Mouse (Mus musculus) stomach, embryonic 16.5 days (tissue): ENCODE results near the gene Defb47. TPM values are rescaled to one million over a fixed set of nuclear protein-coding genes. Genes with fewer than 3 reads are reported as not detected.

Experiments
- ATAC-seq: fragments of 200-750 bp; cut with Nextera tagmentation; 2 replicates; pipeline ENCODE4 v1.8.0; 2017; ENCODE audit warnings: moderate number of reproducible peaks, moderate TSS enrichment; ENCODE audit not compliant: insufficient read depth, low FRiP score
- H3K27ac ChIP-seq: fragments of 300-500 bp; sonication (generic); 2 replicates; pipeline ENCODE4 v1.5.1; 2014; ENCODE audit warnings: low read length
- H3K27me3 ChIP-seq: fragments of 300-500 bp; sonication (generic); 2 replicates; pipeline ENCODE4 v1.6.1; 2014; ENCODE audit warnings: low read length, control low read depth, mixed read lengths; ENCODE audit not compliant: control insufficient read depth, insufficient read depth
- H3K36me3 ChIP-seq: fragments of 300-500 bp; sonication (generic); 2 replicates; pipeline ENCODE4 v1.6.1; 2014; ENCODE audit warnings: low read length; ENCODE audit not compliant: control insufficient read depth, insufficient read depth
- H3K4me1 ChIP-seq: fragments of 300-500 bp; sonication (generic); 2 replicates; pipeline ENCODE4 v1.6.1; 2014; ENCODE audit warnings: low read length, control low read depth, mixed read lengths; ENCODE audit not compliant: control insufficient read depth, insufficient read depth
- H3K4me2 ChIP-seq: fragments of 300-500 bp; sonication (generic); 2 replicates; pipeline ENCODE4 v1.6.1; 2014; ENCODE audit warnings: low read depth, low read length, mixed read lengths
- H3K4me3 ChIP-seq: fragments of 300-500 bp; sonication (generic); replicated peaks from 2 replicates; pipeline ENCODE4 v1.5.1; 2014; ENCODE audit warnings: mild to moderate bottlenecking, low read length
- H3K9ac ChIP-seq: fragments of 300-500 bp; sonication (generic); 2 replicates; pipeline ENCODE4 v1.6.1; 2014; ENCODE audit warnings: low read length
- H3K9me3 ChIP-seq: fragments of 300-500 bp; sonication (generic); replicated peaks from 2 replicates; pipeline ENCODE4 v1.6.1; 2016; ENCODE audit warnings: low read length, control low read depth; ENCODE audit not compliant: control insufficient read depth
- WGBS: fragments of 180-500 bp; shearing (Covaris S2); extraction: QIAGEN DNeasy Blood & Tissue Kit; methylation state at CpG from one replicate; pipeline ENCODE4 v1.1.7; 2014; 5-methylcytosine and 5-hydroxymethylcytosine counted together
- polyA plus RNA-seq: library from polyadenylated mRNA; unstranded; fragments of >200 nt; fragmentation: Nextera tagmentation; extraction: Ambion mirVana; gene quantifications from 2 replicates; pipeline ENCODE4 v1.2.1, GENCODE M21; 2015

Gene Defb47
- not detected in 2 replicates for polyA plus RNA-seq

- Histone ChIP-seq H3K4me3 (no peak within 1 kb of the TSS), H3K36me3 (no peaks in the 10 kb centered on the region), H3K9me3 (no peaks in the 10 kb centered on the region), H3K9ac (no peak within 1 kb of the TSS), H3K27me3 (no peaks in the 10 kb centered on the region), H3K4me1 (no peaks in the 10 kb centered on the region), H3K27ac (no peak within 1 kb of the TSS), H3K4me2 (no peak within 1 kb of the TSS)
- WGBS = 83% methylated on average over 8 of the region's 8 CpGs
- ATAC-seq = no peak
Measured at GRCm38 (mm10) chr14:62997777-62998176, at the start of gene Defb47. Defb47 (plus strand) TSS chr14:62998077.

- H3K9ac ChIP-seq = no peak overlapping the region
- 88% methylated on average over 9 of the region's 9 CpGs for WGBS
- H3K27ac ChIP-seq = no peak overlapping the region
- no peak overlapping the region for H3K4me2 ChIP-seq
- 0 out of 2 replicates have a peak, but pooled peaks cover 10% of the 10 kb centered on the region for H3K36me3 ChIP-seq
- H3K4me3 ChIP-seq = no peak overlapping the region
- no peak for ATAC-seq
- H3K9me3 ChIP-seq = no peaks in the 10 kb centered on the region
- H3K4me1 ChIP-seq = no peaks in the 10 kb centered on the region
- H3K27me3 ChIP-seq = no peaks in the 10 kb centered on the region
Measured at GRCm38 (mm10) chr14:62956091-62956490, 41.8 kb upstream of the Defb47 start.

DNA sequence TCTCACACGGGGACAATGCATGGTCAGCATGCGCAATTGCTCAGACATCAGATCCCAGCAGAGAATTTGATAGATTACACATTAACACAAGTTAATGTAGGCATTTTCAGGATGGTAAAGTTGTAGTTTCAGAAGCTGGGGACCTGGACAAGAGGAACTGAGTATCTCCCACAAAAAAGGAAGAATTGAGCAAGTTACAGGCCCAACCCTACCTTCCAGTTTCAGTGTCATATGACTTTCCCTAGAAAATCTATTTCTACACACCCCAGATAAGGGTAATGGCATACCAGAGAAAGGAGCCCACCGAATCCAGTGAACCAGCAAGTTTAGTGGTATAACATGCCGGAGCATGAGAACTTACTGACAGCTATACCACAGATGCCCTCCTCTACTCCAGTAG, 34.2 kb upstream of the Defb47 start:
- 78% methylated on average over 4 of the region's 4 CpGs for WGBS
- Histone ChIP-seq H3K36me3 (0 out of 2 replicates have a peak, but pooled peaks cover 4% of the 10 kb centered on the region), H3K4me1 (peaks cover 4% of the 10 kb centered on the region), H3K9me3 (no peaks in the 10 kb centered on the region), H3K27me3 (no peaks in the 10 kb centered on the region), H3K9ac (no peak overlapping the region), H3K27ac (no peak overlapping the region), H3K4me3 (no peak overlapping the region), H3K4me2 (no peak overlapping the region)
- ATAC-seq = no peak

GRCm38 (mm10) chr14:62965342-62965741, 32.5 kb upstream of the Defb47 start:
- no peaks in the 10 kb centered on the region for H3K36me3 ChIP-seq
- no peak for ATAC-seq
- H3K9ac ChIP-seq = no peak overlapping the region
- H3K27ac ChIP-seq = no peak overlapping the region
- H3K4me1 ChIP-seq = peaks cover 4% of the 10 kb centered on the region
- H3K9me3 ChIP-seq = no peaks in the 10 kb centered on the region
- WGBS = 84% methylated on average over 5 of the region's 5 CpGs
- H3K4me3 ChIP-seq = no peak overlapping the region
- H3K4me2 ChIP-seq = no peak overlapping the region
- H3K27me3 ChIP-seq = no peaks in the 10 kb centered on the region

DNA sequence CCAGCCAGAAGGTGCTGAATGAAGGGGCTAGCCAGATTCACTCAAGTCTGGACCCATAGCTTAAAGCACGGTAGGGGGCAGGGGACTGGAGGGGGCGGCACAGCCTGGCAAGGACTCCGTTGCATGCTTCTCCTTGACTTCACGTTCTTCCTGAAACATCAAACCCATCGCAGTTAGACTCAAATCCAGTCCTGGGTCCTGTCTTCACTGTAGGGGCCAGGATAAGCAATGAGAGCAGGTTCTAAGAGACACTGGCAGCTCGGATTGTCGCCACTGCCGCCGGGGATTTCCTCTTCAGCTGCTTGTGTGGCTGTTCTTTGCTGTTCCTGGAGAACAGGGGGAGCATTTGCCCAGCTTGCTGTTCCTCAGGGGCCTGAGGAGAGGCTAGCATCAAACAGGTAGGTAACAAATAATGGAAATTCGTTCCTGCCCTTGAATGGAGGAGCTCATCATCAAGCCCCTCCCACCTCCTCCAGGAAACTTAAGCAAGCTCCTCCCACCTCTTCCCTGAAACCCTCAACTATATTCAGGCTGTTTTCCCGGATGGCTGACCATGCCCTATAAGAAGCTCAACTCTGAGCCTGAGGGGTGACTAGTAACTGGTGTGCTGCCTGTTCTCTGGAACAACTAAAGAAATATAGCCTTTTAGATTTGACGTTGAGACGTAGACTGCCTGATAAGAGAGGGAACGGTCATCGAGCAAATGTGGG, 31.9 kb upstream of the Defb47 start:
- peak overlapping the region; percentile 60 for H3K9ac ChIP-seq
- H3K4me3 ChIP-seq = peak overlapping the region; percentile 35
- no peak for ATAC-seq
- H3K4me1 ChIP-seq = peaks cover 4% of the 10 kb centered on the region
- WGBS = 18% methylated on average over 15 of the region's 15 CpGs
- H3K9me3 ChIP-seq = no peaks in the 10 kb centered on the region
- H3K27ac ChIP-seq = no peak overlapping the region
- no peaks in the 10 kb centered on the region for H3K27me3 ChIP-seq
- H3K36me3 ChIP-seq = no peaks in the 10 kb centered on the region
- peak overlapping the region; percentile 55 for H3K4me2 ChIP-seq

DNA sequence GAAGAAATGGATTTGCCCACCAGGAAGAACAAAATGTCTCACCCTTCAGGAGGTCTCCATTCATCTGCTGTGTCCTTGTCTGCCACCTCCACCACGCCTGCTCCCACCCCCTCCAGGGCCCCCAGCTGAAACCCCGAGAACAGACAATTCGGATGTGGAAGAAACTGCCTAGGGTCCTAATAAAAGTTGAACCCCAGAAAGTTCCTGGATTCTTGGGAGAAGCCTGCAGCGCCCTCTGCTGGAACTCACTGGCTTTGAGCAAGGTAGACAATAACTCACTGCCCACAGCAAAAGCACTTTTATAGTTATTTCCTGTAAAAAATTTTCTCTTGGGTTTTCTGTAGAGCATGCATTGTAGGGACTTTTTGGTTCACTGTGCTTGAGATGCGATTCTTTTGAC, 22.8 kb upstream of the Defb47 start:
- no peak for ATAC-seq
- WGBS = 13% methylated on average over 5 of the region's 5 CpGs

GRCm38 (mm10) chr14:62979815-62980214, 18.1 kb upstream of the Defb47 start:
- H3K36me3 ChIP-seq = no peaks in the 10 kb centered on the region
- no peak overlapping the region for H3K27ac ChIP-seq
- H3K4me2 ChIP-seq = no peak overlapping the region
- no peak overlapping the region for H3K9ac ChIP-seq
- ATAC-seq = no peak
- no peaks in the 10 kb centered on the region; the same call in 1 of the 2 replicates for H3K9me3 ChIP-seq
- no peak overlapping the region for H3K4me3 ChIP-seq
- H3K27me3 ChIP-seq = no peaks in the 10 kb centered on the region
- H3K4me1 ChIP-seq = no peaks in the 10 kb centered on the region
- WGBS = 69% methylated on average over 1 of the region's 1 CpGs

More for the DNA sequence above, 22.8 kb upstream of the Defb47 start:
- no peaks in the 10 kb centered on the region for H3K4me1 ChIP-seq
- H3K9ac ChIP-seq = no peak overlapping the region
- no peaks in the 10 kb centered on the region; the same call in 1 of the 2 replicates for H3K9me3 ChIP-seq
- H3K36me3 ChIP-seq = no peaks in the 10 kb centered on the region
- H3K27me3 ChIP-seq = no peaks in the 10 kb centered on the region
- H3K27ac ChIP-seq = no peak overlapping the region
- no peak overlapping the region for H3K4me3 ChIP-seq
- no peak overlapping the region for H3K4me2 ChIP-seq

DNA sequence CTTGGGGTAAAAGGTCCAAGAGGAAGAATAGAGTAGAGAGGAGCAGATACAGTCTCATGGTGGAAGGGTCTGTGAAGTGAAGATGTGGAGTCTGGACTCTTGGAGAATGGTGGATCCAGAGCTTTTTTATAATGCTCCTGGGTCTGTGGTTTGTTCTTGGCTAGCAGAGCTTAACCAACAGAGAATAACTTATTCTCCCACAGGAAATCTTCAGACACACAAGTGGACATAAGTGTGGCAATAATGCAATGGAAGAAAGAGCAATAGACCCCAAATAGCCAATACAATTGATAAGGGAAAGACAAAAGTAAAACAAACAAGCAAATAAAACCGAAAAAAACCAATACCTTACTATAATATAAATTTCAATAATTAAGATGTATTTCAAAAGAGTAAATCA, 13.5 kb upstream of the Defb47 start, which contains the start of gene Defb48:
Gene Defb48 (minus strand): TSS at position 101 of the 400 bp plus-strand sequence.
- Histone ChIP-seq H3K4me1 (no peaks in the 10 kb centered on the region), H3K9ac (no peak within 1 kb of the TSS), H3K36me3 (no peaks in the 10 kb centered on the region), H3K4me3 (no peak within 1 kb of the TSS), H3K27me3 (no peaks in the 10 kb centered on the region), H3K9me3 (no peaks in the 10 kb centered on the region), H3K27ac (no peak within 1 kb of the TSS), H3K4me2 (no peak within 1 kb of the TSS)
- ATAC-seq = no peak
- 56% methylated on average over 1 of the region's 1 CpGs for WGBS

GRCm38 (mm10) chr14:62991271-62991670, 6.6 kb upstream of the Defb47 start:
- Histone ChIP-seq H3K4me3 (no peak overlapping the region), H3K36me3 (no peaks in the 10 kb centered on the region), H3K9ac (no peak overlapping the region), H3K4me2 (no peak overlapping the region), H3K27ac (no peak overlapping the region), H3K27me3 (no peaks in the 10 kb centered on the region), H3K4me1 (no peaks in the 10 kb centered on the region), H3K9me3 (no peaks in the 10 kb centered on the region)
- 65% methylated on average over 3 of the region's 3 CpGs for WGBS
- ATAC-seq = no peak
